Mouse (Mus musculus) limb, embryonic 10.5 days (tissue): Measurements from ENCODE around the gene Proz. TPM values are rescaled to one million over a fixed set of nuclear protein-coding genes. Genes with fewer than 3 reads are reported as not detected.

Source experiments
- DNase-seq: peaks from one replicate; pipeline ENCODE4 v3.0.0-alpha.2; 2017; ENCODE audit warnings: low spot score
- H3K27ac ChIP-seq: fragments of 300-500 bp; sonication (generic); 2 replicates; pipeline ENCODE4 v1.5.1; 2016; ENCODE audit warnings: mild to moderate bottlenecking
- H3K27me3 ChIP-seq: fragments of 300-500 bp; sonication (generic); 2 replicates; pipeline ENCODE4 v1.6.1; 2016; ENCODE audit warnings: low read depth, mild to moderate bottlenecking; ENCODE audit not compliant: poor library complexity, severe bottlenecking
- H3K36me3 ChIP-seq: fragments of 300-500 bp; sonication (generic); 2 replicates; pipeline ENCODE4 v1.6.1; 2016; ENCODE audit warnings: mild to moderate bottlenecking, moderate library complexity
- H3K4me1 ChIP-seq: fragments of 300-500 bp; sonication (generic); 2 replicates; pipeline ENCODE4 v1.6.1; 2016
- H3K4me3 ChIP-seq: fragments of 300-500 bp; sonication (generic); 2 replicates; pipeline ENCODE4 v1.5.1; 2016; ENCODE audit warnings: mild to moderate bottlenecking, moderate library complexity
- H3K9me3 ChIP-seq: fragments of 300-500 bp; sonication (generic); replicated peaks from 2 replicates; pipeline ENCODE4 v1.6.1; 2016; ENCODE audit warnings: mild to moderate bottlenecking
- WGBS: fragments of 180-500 bp; shearing (Covaris S2); methylation state at CpG from one replicate; pipeline ENCODE4 v1.1.7; 2016; 5-methylcytosine and 5-hydroxymethylcytosine counted together
- polyA plus RNA-seq: library from polyadenylated mRNA; unstranded; fragments of >200 nt; fragmentation: Nextera tagmentation; extraction: Ambion mirVana; gene quantifications from 2 replicates; pipeline ENCODE4 v1.2.1, GENCODE M21; 2016

Gene Proz
- 0.20 and 0.33 TPM in 2 replicates for polyA plus RNA-seq

- Histone ChIP-seq H3K4me1 (no peaks in the 10 kb centered on the region), H3K27ac (no peak within 1 kb of the TSS), H3K9me3 (no peaks in the 10 kb centered on the region), H3K36me3 (no peaks in the 10 kb centered on the region), H3K27me3 (no peaks in the 10 kb centered on the region), H3K4me3 (no peak within 1 kb of the TSS)
- 82% methylated on average over 17 of the region's 17 CpGs for WGBS
- DNase-seq, result no peak
These were observed at the start of gene Proz for GRCm38 (mm10) chr8:13060441-13061150. Gene Proz (plus strand): TSS chr8:13060914.

GRCm38 (mm10) chr8:13019560-13019959, 41.2 kb upstream of the Proz start:
- Histone ChIP-seq H3K27me3 (no peaks in the 10 kb centered on the region), H3K4me1 (no peaks in the 10 kb centered on the region), H3K4me3 (no peak overlapping the region), H3K9me3 (no peaks in the 10 kb centered on the region), H3K36me3 (0 out of 2 replicates have a peak, but pooled peaks cover 3% of the 10 kb centered on the region), H3K27ac (no peak overlapping the region)
- WGBS, result 60% methylated on average over 4 of the region's 4 CpGs
- DNase-seq, result no peak

- Histone ChIP-seq H3K9me3 (no peaks in the 10 kb centered on the region), H3K4me1 (peaks cover 10% of the 10 kb centered on the region), H3K27me3 (no peaks in the 10 kb centered on the region), H3K27ac (no peak overlapping the region), H3K36me3 (no peaks in the 10 kb centered on the region), H3K4me3 (no peak overlapping the region)
- WGBS, result 92% methylated on average over 8 of the region's 8 CpGs
- no peak for DNase-seq
These were observed 38.9 kb upstream of the Proz start for GRCm38 (mm10) chr8:13021830-13022229.

GRCm38 (mm10) chr8:13025487-13026224, 35.1 kb upstream of the Proz start, which contains the start of gene F7:
Gene F7 (plus strand): TSS chr8:13026034.
- 63% methylated on average over 10 of the region's 10 CpGs for WGBS
- no peak for DNase-seq
- Histone ChIP-seq H3K4me3 (no peak within 1 kb of the TSS), H3K9me3 (no peaks in the 10 kb centered on the region), H3K27me3 (no peaks in the 10 kb centered on the region), H3K4me1 (peaks cover 15% of the 10 kb centered on the region), H3K27ac (no peak within 1 kb of the TSS), H3K36me3 (no peaks in the 10 kb centered on the region)

GRCm38 (mm10) chr8:13027615-13028014, 33.1 kb upstream of the Proz start:
- Histone ChIP-seq H3K27ac (no peak overlapping the region), H3K4me3 (no peak overlapping the region), H3K4me1 (peaks cover 15% of the 10 kb centered on the region), H3K27me3 (no peaks in the 10 kb centered on the region), H3K36me3 (no peaks in the 10 kb centered on the region), H3K9me3 (no peaks in the 10 kb centered on the region)
- DNase-seq, result no peak
- 85% methylated on average over 5 of the region's 5 CpGs for WGBS

- no peak overlapping the region for H3K4me3 ChIP-seq
- H3K27me3 ChIP-seq, result no peaks in the 10 kb centered on the region
- no peaks in the 10 kb centered on the region for H3K9me3 ChIP-seq
- H3K27ac ChIP-seq, result no peak overlapping the region
- 72% methylated on average over 5 of the region's 5 CpGs for WGBS
- no peaks in the 10 kb centered on the region for H3K36me3 ChIP-seq
- no peak for DNase-seq
- H3K4me1 ChIP-seq, result peaks cover 15% of the 10 kb centered on the region
These were observed 32.2 kb upstream of the Proz start for GRCm38 (mm10) chr8:13028482-13028881.

- no peak overlapping the region for H3K4me3 ChIP-seq
- no peaks in the 10 kb centered on the region for H3K27me3 ChIP-seq
- DNase-seq, result no peak
- H3K9me3 ChIP-seq, result no peaks in the 10 kb centered on the region
- no peaks in the 10 kb centered on the region for H3K36me3 ChIP-seq
- 95% methylated on average over 10 of the region's 10 CpGs for WGBS
- 0 out of 2 replicates have a peak overlapping the region, but pooled peaks have one; percentile 14 for H3K27ac ChIP-seq
- H3K4me1 ChIP-seq, result peaks cover 14% of the 10 kb centered on the region
These were observed 24.3 kb upstream of the Proz start for GRCm38 (mm10) chr8:13036346-13036812.

- Histone ChIP-seq H3K27me3 (no peaks in the 10 kb centered on the region), H3K4me3 (no peak within 1 kb of the TSS), H3K4me1 (peaks cover 14% of the 10 kb centered on the region), H3K9me3 (no peaks in the 10 kb centered on the region), H3K27ac (peak within 1 kb of the TSS; percentile 38; the same call in 1 of the 2 replicates), H3K36me3 (no peaks in the 10 kb centered on the region)
- 74% methylated on average over 7 of the region's 7 CpGs for WGBS
- DNase-seq, result no peak
These were observed 23.7 kb upstream of the Proz start, which contains the start of gene F10 for GRCm38 (mm10) chr8:13037015-13037414. Gene F10 (plus strand): TSS chr8:13037308.

- no peak for DNase-seq
- H3K9me3 ChIP-seq, result no peaks in the 10 kb centered on the region
- H3K4me1 ChIP-seq, result peaks cover 14% of the 10 kb centered on the region
- no peaks in the 10 kb centered on the region for H3K36me3 ChIP-seq
- H3K4me3 ChIP-seq, result no peak overlapping the region
- peak overlapping the region; percentile 8; the same call in 1 of the 2 replicates for H3K27ac ChIP-seq
- 59% methylated on average over 5 of the region's 5 CpGs for WGBS
- no peaks in the 10 kb centered on the region for H3K27me3 ChIP-seq
These were observed 23.1 kb upstream of the Proz start for GRCm38 (mm10) chr8:13037569-13037968.

GRCm38 (mm10) chr8:13039054-13039453, 21.7 kb upstream of the Proz start:
- WGBS, result 90% methylated on average over 6 of the region's 6 CpGs
- H3K4me1 ChIP-seq, result peaks cover 14% of the 10 kb centered on the region
- H3K27ac ChIP-seq, result no peak overlapping the region
- no peak for DNase-seq
- H3K36me3 ChIP-seq, result no peaks in the 10 kb centered on the region
- H3K27me3 ChIP-seq, result no peaks in the 10 kb centered on the region
- no peaks in the 10 kb centered on the region for H3K9me3 ChIP-seq
- no peak overlapping the region for H3K4me3 ChIP-seq

- WGBS, result 92% methylated on average over 4 of the region's 4 CpGs
- DNase-seq, result no peak
These were observed 19.3 kb upstream of the Proz start for GRCm38 (mm10) chr8:13041459-13041858.

GRCm38 (mm10) chr8:13047652-13048051, 13.1 kb upstream of the Proz start:
- Histone ChIP-seq H3K27ac (no peak overlapping the region), H3K9me3 (no peaks in the 10 kb centered on the region), H3K4me1 (peaks cover 5% of the 10 kb centered on the region; the same call in 1 of the 2 replicates), H3K4me3 (no peak overlapping the region), H3K36me3 (no peaks in the 10 kb centered on the region), H3K27me3 (no peaks in the 10 kb centered on the region)
- DNase-seq, result no peak
- 67% methylated on average over 5 of the region's 5 CpGs for WGBS

More at GRCm38 (mm10) chr8:13041459-13041858, 19.3 kb upstream of the Proz start:
- no peaks in the 10 kb centered on the region for H3K9me3 ChIP-seq
- no peaks in the 10 kb centered on the region for H3K36me3 ChIP-seq
- H3K27ac ChIP-seq, result no peak overlapping the region
- H3K4me1 ChIP-seq, result peaks cover 14% of the 10 kb centered on the region
- H3K4me3 ChIP-seq, result no peak overlapping the region
- no peaks in the 10 kb centered on the region for H3K27me3 ChIP-seq

- H3K4me1 ChIP-seq, result peaks cover 5% of the 10 kb centered on the region; the same call in 1 of the 2 replicates
- H3K27me3 ChIP-seq, result no peaks in the 10 kb centered on the region
- no peak overlapping the region for H3K4me3 ChIP-seq
- DNase-seq, result no peak
- H3K27ac ChIP-seq, result no peak overlapping the region
- 84% methylated on average over 10 of the region's 10 CpGs for WGBS
- H3K36me3 ChIP-seq, result no peaks in the 10 kb centered on the region
- no peaks in the 10 kb centered on the region for H3K9me3 ChIP-seq
These were observed 10.2 kb upstream of the Proz start for GRCm38 (mm10) chr8:13050550-13050949.
